Mouse (Mus musculus) lung, postnatal 36 days (tissue): ENCODE measurements around the gene Tfap2a.

ENCODE experiments used
- DNase-seq: peaks from one replicate; pipeline ENCODE4 v3.0.0; 2022; ENCODE audit warnings: mixed read lengths

The Tfap2a gene

GRCm38 (mm10) chr13:40738196-40738880, at the start of gene Tfap2a:
Gene Tfap2a (minus strand): TSS chr13:40738376.
- no peak for DNase-seq

- DNase-seq = peak; percentile 42
Measured at GRCm38 (mm10) chr13:40784202-40784771, 46.1 kb upstream of the Tfap2a start.

- DNase-seq = peak; percentile 23
Measured at GRCm38 (mm10) chr13:40757995-40758394, 19.8 kb upstream of the Tfap2a start.

- no peak for DNase-seq
Measured at GRCm38 (mm10) chr13:40756356-40756755, 18.2 kb upstream of the Tfap2a start.

- no peak for DNase-seq
Measured at GRCm38 (mm10) chr13:40754091-40754490, 15.9 kb upstream of the Tfap2a start.

- no peak for DNase-seq
Measured at GRCm38 (mm10) chr13:40751889-40752288, 13.7 kb upstream of the Tfap2a start.

- DNase-seq = no peak
Measured at GRCm38 (mm10) chr13:40749603-40749905, 11.4 kb upstream of the Tfap2a start.

- peak; percentile 44 for DNase-seq
Measured at GRCm38 (mm10) chr13:40748785-40749602, 10.8 kb upstream of the Tfap2a start.

GRCm38 (mm10) chr13:40744111-40744805, 6.1 kb upstream of the Tfap2a start:
- no peak for DNase-seq

- DNase-seq = no peak
Measured at GRCm38 (mm10) chr13:40743221-40743620, 5.0 kb upstream of the Tfap2a start.

- no peak for DNase-seq
Measured at GRCm38 (mm10) chr13:40741841-40742550, 3.8 kb upstream of the Tfap2a start.

- no peak for DNase-seq
Measured at GRCm38 (mm10) chr13:40741436-40741835, 3.3 kb upstream of the Tfap2a start.

- DNase-seq = no peak
Measured at GRCm38 (mm10) chr13:40740727-40741360, 2.7 kb upstream of the Tfap2a start.

GRCm38 (mm10) chr13:40739901-40740300, 1.7 kb upstream of the Tfap2a start:
- no peak for DNase-seq

- DNase-seq = no peak
Measured at GRCm38 (mm10) chr13:40739121-40739650, 1.0 kb upstream of the Tfap2a start.

- no peak for DNase-seq
Measured at GRCm38 (mm10) chr13:40737761-40738160, 415 bp downstream of the Tfap2a start.

- no peak for DNase-seq
Measured at GRCm38 (mm10) chr13:40737099-40737498, 1.1 kb downstream of the Tfap2a start.

- DNase-seq = no peak
Measured at GRCm38 (mm10) chr13:40736107-40736780, 1.9 kb downstream of the Tfap2a start.

GRCm38 (mm10) chr13:40735416-40736106, 2.6 kb downstream of the Tfap2a start:
- no peak for DNase-seq

GRCm38 (mm10) chr13:40734316-40734965, 3.7 kb downstream of the Tfap2a start:
- no peak for DNase-seq
